7 mouse cellular contexts compared by ENCODE assay signal in genomic region chr9:119339558-119340211, GRCm38 (mm10). TPM values are rescaled to one million over a fixed set of nuclear protein-coding genes. Genes with fewer than 3 reads are reported as not detected.
DNase-seq lines count a peak whose midpoint lies in the region; ATAC-seq and TF ChIP-seq lines count a peak whose summit lies in the region.

Acaa1a (plus strand) TSS chr9:119339676.

- 1% methylated on average over 43 of the region's 43 CpGs for WGBS in hindbrain, postnatal 0 days

- H3K9ac ChIP-seq in hindbrain, postnatal 0 days (replicated peaks; ENCODE audit: low read length) = peak within 1 kb of the TSS; percentile 64

- H3K27me3 ChIP-seq in hindbrain, postnatal 0 days (ENCODE audit: insufficient read depth, low read length) = no peaks in the 10 kb centered on the region

- ATAC-seq in hindbrain, postnatal 0 days = no peak
- ATAC-seq in megakaryocyte progenitor cell, adult 5-6 weeks (replicated peaks; ENCODE audit: poor library complexity) = peak; percentile 57

- intact Hi-C loops in left cerebral cortex, postnatal 14 days (cut with DNase I) = no loop called here

- H3K9me3 ChIP-seq in hindbrain, postnatal 0 days (ENCODE audit: low read length) = no peaks in the 10 kb centered on the region

- H3K4me2 ChIP-seq in hindbrain, postnatal 0 days (ENCODE audit: low read depth, low read length) = peak within 1 kb of the TSS; percentile 74

- peak within 1 kb of the TSS; percentile 88 for H3K27ac ChIP-seq in hindbrain, postnatal 0 days

- TF ChIP-seq CTCF in hindbrain, postnatal 0 days (IDR thresholded peaks at IDR 0.05; ENCODE audit: low read depth) = peak; percentile 57

- DNase-seq in adipocyte (ENCODE audit: low spot score) = peak; percentile 88
- DNase-seq in cerebellum, postnatal 36 days = peak; percentile 55 to 57
- DNase-seq in gastrocnemius, postnatal 10 days = peak; percentile 67
- peak; percentile 70 for DNase-seq in hindbrain, postnatal 0 days (ENCODE audit: low spot score)
- peak; percentile 32 to 51 for DNase-seq in left cerebral cortex, postnatal 14 days (ENCODE audit: low spot score in 2 of 2)
- DNase-seq in right cerebral cortex, postnatal 25 days = peak; percentile 40

- peak within 1 kb of the TSS; percentile 64 for H3K4me3 ChIP-seq in hindbrain, postnatal 0 days (ENCODE audit: low read length)

- peaks cover 13% of the 10 kb centered on the region for H3K4me1 ChIP-seq in hindbrain, postnatal 0 days (ENCODE audit: insufficient read depth, low read length)

- peaks cover 5% of the 10 kb centered on the region; the same call in 1 of the 2 replicates for H3K36me3 ChIP-seq in hindbrain, postnatal 0 days (ENCODE audit: insufficient read depth, low read length)

RNA-seq across cellular contexts. Expression of gene Acaa1a, which starts in this region (rescaled TPM):
- 10 to 100 TPM; 42.0 to 44.0 TPM for total RNA-seq in gastrocnemius, postnatal 10 days (2021)
- total RNA-seq in hindbrain, postnatal 0 days (2014; rRNA removed) = 158 and 180 TPM in 2 replicates
- polyA plus RNA-seq in hindbrain, postnatal 0 days (2015; fragmentation: Nextera tagmentation; extraction: Ambion mirVana) = 91.1 and 91.5 TPM in 2 replicates
- total RNA-seq in left cerebral cortex, postnatal 14 days (2021) = 10 to 100 TPM; 67.2 to 73.8 TPM
- 19.5 and 20.9 TPM in 2 replicates for total RNA-seq in megakaryocyte progenitor cell, adult 5-6 weeks (2015)
- 23.2 and 30.1 TPM in 2 replicates for total RNA-seq in megakaryocyte progenitor cell, adult 5-6 weeks (2017)
